Mouse (Mus musculus): ENCODE results near the gene Ugt1a5.
"Not testable (repeated sequence)": the region's sequence is repeated elsewhere in the genome, so short reads cannot be mapped to it uniquely, and the experiment has no call there.

The Ugt1a5 gene

GRCm38 (mm10) chr1:88223591-88223990 lies 57.8 kb downstream of the Ugt1a5 start:
- peak in 1 of 2 experiments; percentile 70 for DNase-seq (ENCODE audit: low spot score in 2 of 2)

GRCm38 (mm10) chr1:88224029-88224776 lies 58.4 kb downstream of the Ugt1a5 start:
- peak in 1 of 2 experiments; percentile 77 for DNase-seq (ENCODE audit: low spot score in 2 of 2)

- not testable (repeated sequence) for DNase-seq (ENCODE audit: low spot score in 2 of 2)
Observed at GRCm38 (mm10) chr1:88225301-88225700, 59.5 kb downstream of the Ugt1a5 start.

GRCm38 (mm10) chr1:88225741-88226140 lies 59.9 kb downstream of the Ugt1a5 start:
- no peak for DNase-seq (ENCODE audit: low spot score in 2 of 2)

DNA sequence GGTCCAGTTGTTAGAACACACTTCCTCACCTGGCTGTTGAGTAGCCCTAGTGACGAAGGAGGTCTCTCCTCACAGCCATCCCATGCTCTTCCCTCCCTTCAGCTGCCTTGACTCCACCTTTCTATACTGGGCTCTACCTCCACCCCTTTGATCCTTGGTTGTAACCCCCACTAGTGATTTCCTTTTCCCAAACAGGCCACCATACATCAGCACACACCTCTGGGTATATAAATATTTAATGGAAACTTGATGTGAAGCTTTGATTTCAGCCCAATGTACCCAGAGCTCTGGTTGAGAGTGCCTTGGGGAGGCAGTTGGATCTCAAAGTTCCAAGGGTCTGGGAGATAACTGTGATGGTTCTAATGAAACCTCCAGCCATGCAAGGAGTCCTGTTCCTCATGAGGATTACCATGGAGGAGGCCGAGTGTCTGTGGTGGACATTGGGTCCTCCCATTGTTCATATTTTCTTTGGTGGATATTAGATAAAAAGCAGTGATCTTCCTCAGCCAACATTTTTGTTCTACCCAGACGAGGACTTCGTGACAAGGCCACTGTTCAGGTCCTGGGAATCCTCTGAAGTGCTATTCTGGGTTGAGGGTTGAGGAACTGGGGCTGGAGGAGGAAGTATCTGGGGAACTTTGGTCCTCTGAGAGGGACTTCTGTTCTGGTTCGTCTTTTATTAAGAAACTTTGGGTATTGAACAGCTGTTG lies 61.0 kb downstream of the Ugt1a5 start, which contains the start of gene Mroh2a:
Mroh2a (plus strand) TSS at position 317 of the 710 bp plus-strand sequence.
- DNase-seq (ENCODE audit: low spot score in 2 of 2) = peak; percentile 18 to 65

DNA sequence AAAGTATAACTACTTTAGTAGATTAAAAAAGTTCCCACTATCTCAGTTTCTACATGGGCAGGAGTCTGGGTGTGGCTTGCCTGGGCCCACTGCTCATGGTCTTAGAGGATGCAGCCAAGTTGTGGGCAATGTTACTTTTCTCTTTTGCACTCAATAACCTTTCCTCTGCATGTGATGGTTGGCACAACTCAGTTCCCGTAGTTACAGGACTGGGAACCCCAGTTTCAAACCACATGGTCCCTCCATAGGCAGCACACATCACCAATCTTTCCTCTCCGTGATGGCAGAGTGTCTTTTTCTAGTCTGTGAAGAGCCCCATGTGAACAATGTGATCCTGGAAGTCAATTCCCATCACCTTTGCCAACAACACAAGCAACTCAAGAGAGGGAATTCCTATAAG lies 61.7 kb downstream of the Ugt1a5 start:
- peak in 1 of 2 experiments; percentile 62 for DNase-seq (ENCODE audit: low spot score in 2 of 2)

- DNase-seq (ENCODE audit: low spot score in 2 of 2) = peak in 1 of 2 experiments; percentile 76
Observed at GRCm38 (mm10) chr1:88228121-88228520, 62.3 kb downstream of the Ugt1a5 start.

- DNase-seq (ENCODE audit: low spot score in 2 of 2) = peak; percentile 23 to 62
Observed at GRCm38 (mm10) chr1:88229566-88229965, 63.8 kb downstream of the Ugt1a5 start.

GRCm38 (mm10) chr1:88229986-88230385 lies 64.2 kb downstream of the Ugt1a5 start:
- peak; percentile 52 to 82 for DNase-seq (ENCODE audit: low spot score in 2 of 2)

DNA sequence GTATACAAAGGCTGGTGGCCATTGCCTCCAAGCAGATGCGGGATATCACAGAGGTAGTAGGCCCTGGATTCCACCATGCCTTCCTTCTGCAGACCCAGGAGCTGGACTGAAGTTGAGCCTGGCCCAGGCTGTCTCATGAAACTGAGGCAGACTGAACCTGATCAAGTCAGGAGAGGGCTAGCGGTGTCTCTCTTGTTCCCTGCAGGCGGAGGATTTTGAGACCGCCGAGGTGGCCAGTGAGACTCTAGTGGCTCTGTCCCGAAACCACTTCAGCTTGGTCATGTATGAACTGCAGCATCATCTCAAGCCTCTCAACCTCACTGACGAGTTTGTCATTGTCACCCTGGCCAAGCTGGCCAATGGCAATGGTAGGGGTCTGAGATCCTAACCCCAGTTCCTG lies 64.6 kb downstream of the Ugt1a5 start:
- DNase-seq (ENCODE audit: low spot score in 2 of 2) = peak; percentile 38 to 79

DNA sequence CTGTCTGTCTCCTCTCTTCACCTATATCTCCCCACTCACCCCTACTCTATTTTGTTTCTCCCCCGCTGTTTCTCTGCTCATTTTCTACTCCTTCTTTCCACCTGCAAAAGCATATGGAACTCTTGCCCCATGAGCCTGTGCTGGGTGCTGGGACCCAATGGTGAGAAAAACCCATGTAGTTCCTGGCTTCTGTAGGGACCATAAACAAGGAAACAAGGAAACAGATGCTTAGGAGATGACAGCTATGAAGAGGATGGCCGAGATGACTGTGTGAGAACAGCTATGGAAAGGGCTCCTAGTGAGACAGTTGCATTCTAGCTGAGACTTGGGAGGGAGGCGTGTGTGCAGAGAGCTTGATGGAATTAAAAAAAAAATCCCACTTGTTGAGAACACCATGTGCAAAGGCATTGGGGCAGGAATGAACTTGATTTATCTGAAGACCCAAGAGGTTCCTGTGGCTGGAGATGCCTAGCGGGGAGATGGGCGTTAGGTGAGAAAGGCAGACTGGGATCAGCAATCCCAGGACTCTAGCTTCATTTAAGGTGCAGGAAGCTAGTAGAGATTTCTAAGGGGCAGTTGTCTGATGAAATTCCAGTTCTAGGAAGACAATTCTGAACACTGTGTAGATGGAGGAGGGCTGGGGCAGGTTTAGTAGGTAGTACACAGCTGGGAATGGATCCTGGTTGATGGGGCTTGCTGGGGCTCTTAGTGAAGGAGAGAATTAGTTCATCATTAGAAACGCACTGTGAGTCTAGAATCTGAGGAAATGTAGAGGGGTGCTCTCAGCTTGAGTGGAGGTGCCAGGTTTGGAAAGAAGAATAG lies 65.4 kb downstream of the Ugt1a5 start:
- DNase-seq (ENCODE audit: low spot score in 2 of 2) = peak; percentile 19 to 65

DNA sequence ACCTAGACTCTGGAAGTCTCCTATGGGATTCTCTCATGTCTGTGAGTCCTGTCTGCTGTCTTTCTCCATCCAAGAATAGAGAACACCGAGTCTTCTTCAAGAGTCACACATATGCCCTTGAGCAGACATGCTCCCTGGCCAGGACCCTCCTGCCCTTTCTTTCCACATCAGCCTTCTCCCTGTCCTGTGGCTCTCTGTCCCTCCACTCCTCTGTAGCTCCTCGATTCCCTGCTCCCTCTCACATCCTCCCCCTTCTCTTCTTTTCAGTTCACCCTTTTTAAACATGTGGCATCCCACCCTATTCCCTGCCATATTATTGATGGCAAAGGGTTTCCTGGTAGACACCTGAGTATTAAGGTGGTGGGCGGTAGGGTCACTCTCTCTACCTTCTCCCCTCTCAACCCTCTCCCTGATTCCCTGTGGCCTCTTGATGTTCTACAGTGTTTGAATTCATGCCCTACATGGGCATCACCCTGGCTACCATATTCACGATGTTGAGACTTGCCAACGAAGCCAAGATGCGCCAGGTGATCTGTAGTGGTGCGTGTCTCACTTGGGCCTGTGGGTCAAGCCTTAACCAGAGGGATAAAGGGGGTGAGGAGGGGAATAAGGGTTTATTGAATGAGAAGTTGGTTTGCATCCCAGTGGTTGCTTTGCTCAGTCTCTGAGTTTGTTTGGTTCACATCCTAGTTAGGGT lies 66.1 kb downstream of the Ugt1a5 start:
- peak; percentile 34 to 77 for DNase-seq (ENCODE audit: low spot score in 2 of 2)

- peak in 1 of 2 experiments; percentile 59 for DNase-seq (ENCODE audit: low spot score in 2 of 2)
Observed at GRCm38 (mm10) chr1:88232664-88233380, 67.0 kb downstream of the Ugt1a5 start.

- peak in 1 of 2 experiments; percentile 88 for DNase-seq (ENCODE audit: low spot score in 2 of 2)
Observed at GRCm38 (mm10) chr1:88233421-88234247, 67.8 kb downstream of the Ugt1a5 start.

DNA sequence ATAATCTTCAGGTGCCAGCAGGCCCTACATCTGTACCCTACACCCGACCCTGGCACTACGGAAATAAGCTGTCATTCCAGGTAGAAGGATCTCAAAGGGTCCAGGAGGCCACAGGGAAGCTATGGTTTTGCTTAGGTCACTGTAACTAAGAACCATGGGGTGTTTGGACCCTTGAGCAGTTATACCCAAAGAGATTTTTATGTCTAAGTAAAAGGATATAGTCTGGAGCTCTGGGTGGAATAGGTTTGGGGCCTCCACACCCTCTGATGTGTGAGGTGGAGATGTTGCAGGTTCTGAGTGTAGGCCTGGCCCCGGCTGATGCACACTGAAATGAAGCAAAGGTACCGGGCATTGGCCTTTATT lies 68.4 kb downstream of the Ugt1a5 start:
- DNase-seq (ENCODE audit: low spot score in 2 of 2) = no peak

- DNase-seq (ENCODE audit: low spot score in 2 of 2) = no peak
Observed at GRCm38 (mm10) chr1:88234646-88235045, 68.8 kb downstream of the Ugt1a5 start.

DNA sequence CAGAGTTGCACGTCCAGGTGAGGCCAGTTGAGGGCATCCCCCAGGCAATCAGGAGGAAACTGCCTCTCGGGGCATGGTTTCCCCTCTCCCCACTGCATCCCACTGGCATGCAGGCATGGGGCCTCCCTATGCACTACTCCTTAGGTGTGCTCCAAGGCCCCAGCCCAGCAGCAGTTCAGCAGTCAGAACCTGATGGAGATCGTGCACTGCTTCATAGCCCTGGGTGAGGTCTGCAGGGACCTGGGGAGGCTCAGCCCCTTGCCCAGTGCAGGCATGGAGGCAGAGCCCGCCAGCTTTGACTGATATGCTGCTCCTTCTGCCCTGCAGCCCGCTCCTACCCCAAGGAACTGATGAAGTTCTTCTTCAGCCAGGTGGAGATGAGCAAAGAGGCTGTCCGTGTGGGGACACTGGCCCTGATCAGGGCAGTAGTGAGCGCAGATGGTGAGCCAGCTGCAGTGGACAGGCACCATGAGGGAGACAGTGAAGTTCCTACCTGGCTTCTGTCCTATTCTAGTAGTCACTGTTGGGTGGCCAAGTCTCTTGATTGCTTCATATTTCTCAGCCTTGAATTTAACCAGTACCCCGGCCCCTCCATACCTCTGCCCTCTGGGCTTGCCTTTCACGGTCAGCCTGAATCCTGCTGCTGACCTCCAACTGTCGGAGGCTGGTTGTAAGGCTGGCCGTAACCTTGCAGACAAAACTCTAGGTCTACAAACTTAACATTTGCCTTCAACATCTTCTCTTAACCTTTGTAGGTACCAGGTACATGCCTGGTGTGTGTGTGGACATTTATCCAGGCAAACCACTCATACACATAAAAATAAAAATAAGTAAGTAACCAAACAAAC lies 69.5 kb downstream of the Ugt1a5 start:
- peak in 1 of 2 experiments; percentile 81 for DNase-seq (ENCODE audit: low spot score in 2 of 2)

- no peak for DNase-seq (ENCODE audit: low spot score in 2 of 2)
Observed at GRCm38 (mm10) chr1:88235894-88236415, 70.1 kb downstream of the Ugt1a5 start.

GRCm38 (mm10) chr1:88237311-88237710 lies 71.5 kb downstream of the Ugt1a5 start:
- DNase-seq (ENCODE audit: low spot score in 2 of 2) = no peak

All from urinary bladder, postnatal 4 days (tissue).